Mouse (Mus musculus) MEL (cell line): ENCODE results near the gene Ccl25.

Experiments used
- TBP ChIP-seq: IDR thresholded peaks from 2 replicates; pipeline ENCODE4 v1.8.0; 2011; ENCODE audit warnings: low read depth, low read length, improper control_type of control experiment
- USF2 ChIP-seq, 2 experiments: IDR thresholded peaks; 2 replicates each; pipeline ENCODE4 v1.6.1; 2011 to 2012; ENCODE audit warnings: improper control_type of control experiment in 2 of 2, low read length in 2 of 2, borderline replicate concordance in 1 of 2, inconsistent platforms in 1 of 2, low read depth in 1 of 2, mild to moderate bottlenecking in 1 of 2; ENCODE audit not compliant: insufficient read depth in 1 of 2

- TF ChIP-seq TBP (no peak), USF2 (IDR thresholded peaks at IDR 0.05; ENCODE audit: borderline replicate concordance in 1 of 2, insufficient read depth in 1 of 2, low read depth in 1 of 2, low read length in 2 of 2) (no peak)
These were observed 27.2 kb upstream of the Ccl25 start for GRCm38 (mm10) chr8:4297822-4298221.
